Mouse (Mus musculus) adrenal gland, postnatal 14 days (tissue): ENCODE results near the gene Gal. TPM values are rescaled to one million over a fixed set of nuclear protein-coding genes. Genes with fewer than 3 reads are reported as not detected.

Source experiments
- DNase-seq: peaks from one replicate; pipeline ENCODE4 v3.0.0; 2021; ENCODE audit warnings: mixed read lengths
- long read RNA-seq, 2 experiments: library from polyadenylated mRNA; stranded (forward); transcript quantifications; one replicate each; pipeline ENCODE4 v2.0.0; 2021
- total RNA-seq: library from RNA; stranded (reverse); gene quantifications from 2 replicates; pipeline ENCODE4 v1.2.3, GENCODE M21; 2021

Gene Gal
- total RNA-seq = 21.5 and 21.9 TPM in 2 replicates
- long read RNA-seq, experiment 1, transcript Gal-202 (6 exons, 788 nt) = major isoform, 35 of 36 reads
- long read RNA-seq, experiment 1, partial matches to known transcripts = 0 of 36 reads
- long read RNA-seq, experiment 1, other reads (novel, unspliced or antisense) = 0 of 36 reads
- long read RNA-seq, experiment 2, transcript Gal-202 (6 exons, 788 nt) = major isoform, 41 of 43 reads
- long read RNA-seq, experiment 2, partial matches to known transcripts = 0 of 43 reads
- long read RNA-seq, experiment 2, other reads (novel, unspliced or antisense) = 0 of 43 reads

DNA sequence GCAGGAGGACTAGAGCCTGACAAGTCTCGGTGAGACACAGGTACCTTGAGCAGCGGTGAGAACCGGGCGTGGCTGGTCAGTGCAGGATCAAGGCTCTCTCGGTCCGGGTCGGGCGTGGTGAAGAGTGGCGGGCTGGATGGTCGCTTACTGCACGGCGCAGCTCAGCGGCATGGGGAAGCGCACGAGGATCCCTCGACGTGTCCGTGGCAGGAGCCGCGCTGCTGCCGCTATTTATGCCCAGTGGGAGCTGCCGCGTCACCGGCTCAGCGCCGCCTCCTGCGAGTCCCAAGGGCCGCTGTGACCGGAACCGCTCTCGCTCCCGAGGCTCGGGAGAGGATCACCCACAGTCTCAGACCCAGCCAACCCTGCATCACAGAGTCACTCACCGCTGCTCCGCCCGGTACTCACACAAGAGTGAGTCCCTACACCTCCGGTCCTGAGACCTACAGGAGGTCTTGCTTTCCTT lies at the start of gene Gal:
Gal (minus strand) TSS at position 277 of the 466 bp plus-strand sequence.
- DNase-seq = peak; percentile 69

DNA sequence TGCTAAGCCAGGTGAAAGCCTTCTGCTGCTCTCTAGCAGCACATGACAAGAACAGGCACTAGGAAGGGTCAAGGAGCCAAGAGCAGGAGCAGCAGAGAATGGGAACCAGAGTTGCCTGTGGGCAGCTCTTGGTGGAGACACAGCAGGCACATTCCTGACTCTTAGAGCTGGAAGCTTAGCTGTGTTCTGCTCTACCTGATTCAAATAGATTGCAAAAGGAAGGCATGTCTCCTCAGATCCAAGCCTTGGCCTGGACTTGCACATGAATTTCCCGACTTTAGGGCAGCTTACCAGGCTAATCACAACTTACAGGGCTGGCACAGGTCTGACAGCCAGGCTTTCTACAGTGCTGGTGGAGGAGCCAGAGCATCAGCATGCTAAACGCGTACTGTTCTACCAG lies 45.6 kb upstream of the Gal start:
- DNase-seq = no peak

DNA sequence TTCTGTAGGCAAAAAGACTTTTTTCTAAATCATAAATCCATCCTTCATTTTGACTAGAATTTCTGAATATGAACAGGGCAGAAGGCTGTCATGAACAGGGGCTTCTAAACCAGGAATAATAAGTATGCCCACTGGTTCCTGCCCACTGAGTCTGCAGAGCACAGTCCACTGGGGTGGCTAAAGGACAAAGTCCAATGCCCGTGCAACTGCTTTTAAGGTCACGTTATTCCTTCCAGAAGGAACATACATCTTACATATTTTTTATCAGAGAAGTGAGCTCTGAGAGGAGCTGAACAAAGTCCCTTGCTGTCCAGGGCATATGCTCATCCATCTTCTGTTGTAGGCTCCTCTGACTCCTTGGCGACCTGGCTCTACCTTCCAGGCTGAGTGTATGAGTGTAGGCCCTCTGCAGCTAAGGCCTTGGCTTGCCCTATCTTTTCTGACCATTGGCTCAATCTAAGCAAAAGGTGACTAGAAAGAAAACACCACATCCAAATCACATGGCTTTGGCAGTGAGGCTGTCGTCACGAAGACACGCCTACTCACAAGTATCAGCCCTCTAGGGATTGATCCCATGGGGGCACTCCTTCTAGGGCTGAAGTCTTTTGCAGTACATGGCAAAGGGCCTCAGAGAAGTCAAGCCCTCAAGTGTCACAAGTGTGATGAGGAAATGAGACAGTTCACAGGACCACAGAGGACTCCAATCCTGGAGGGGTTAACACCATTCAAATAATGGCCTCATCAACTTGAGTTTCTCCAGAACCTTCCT lies 44.2 kb upstream of the Gal start:
- DNase-seq = peak; percentile 71

DNA sequence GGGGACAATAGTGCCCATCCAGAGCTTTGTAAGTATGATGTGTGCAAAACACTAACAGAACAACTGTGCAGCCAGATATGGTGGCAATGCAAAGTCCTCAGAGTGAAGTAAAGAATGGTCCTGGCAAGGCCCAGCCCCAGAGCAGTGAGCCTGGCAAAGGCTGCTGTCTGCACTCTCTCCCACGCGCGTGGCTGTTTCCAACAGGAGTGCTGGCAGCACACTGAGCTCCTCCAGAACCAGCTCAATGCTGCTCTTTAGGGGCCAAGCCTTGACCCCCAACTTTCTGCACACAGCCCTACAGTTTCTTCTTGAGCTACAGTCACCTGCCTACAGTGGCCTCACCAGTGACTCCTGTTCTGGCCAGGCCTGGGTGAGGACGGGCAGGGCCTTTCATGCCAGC lies 43.4 kb upstream of the Gal start:
- no peak for DNase-seq

DNA sequence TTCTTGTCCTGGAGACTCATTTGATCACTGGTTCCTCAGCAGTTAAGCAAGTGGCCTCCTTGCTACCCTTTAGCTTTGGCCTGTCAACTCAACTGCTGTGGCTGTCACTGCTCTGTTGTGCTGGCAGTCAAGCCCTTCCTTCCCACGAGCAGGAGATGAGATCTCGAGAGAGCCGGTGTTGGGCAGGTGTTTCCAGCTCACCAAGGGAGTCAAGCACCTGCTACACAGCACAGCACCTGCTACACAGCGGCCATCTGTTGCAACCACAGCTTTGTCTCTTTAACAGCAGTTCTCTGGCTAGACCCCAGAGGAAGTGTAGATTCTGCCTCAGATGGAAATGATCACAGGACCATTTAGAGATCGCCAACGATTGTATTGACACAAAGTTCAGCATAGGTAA lies 37.3 kb upstream of the Gal start:
- no peak for DNase-seq

DNA sequence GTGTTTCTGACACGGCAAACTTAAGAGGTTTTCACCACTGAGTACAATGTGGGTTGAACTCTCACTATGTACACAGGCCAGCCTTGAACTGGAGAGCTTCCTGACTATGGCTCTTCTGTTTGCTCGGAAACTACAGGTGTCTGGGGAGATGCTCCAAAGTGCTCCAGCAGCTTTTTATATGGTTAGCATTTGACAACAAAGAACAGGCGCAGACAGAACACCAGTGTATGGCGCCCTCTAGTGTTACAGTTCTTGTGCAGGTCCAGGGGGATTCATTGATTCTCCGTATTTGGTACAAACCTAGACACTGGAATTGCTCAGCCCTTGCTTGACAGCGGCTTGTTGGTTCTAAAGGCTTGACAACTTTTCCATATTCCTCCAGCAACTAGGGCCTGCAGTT lies 36.8 kb upstream of the Gal start:
- DNase-seq = peak; percentile 77

DNA sequence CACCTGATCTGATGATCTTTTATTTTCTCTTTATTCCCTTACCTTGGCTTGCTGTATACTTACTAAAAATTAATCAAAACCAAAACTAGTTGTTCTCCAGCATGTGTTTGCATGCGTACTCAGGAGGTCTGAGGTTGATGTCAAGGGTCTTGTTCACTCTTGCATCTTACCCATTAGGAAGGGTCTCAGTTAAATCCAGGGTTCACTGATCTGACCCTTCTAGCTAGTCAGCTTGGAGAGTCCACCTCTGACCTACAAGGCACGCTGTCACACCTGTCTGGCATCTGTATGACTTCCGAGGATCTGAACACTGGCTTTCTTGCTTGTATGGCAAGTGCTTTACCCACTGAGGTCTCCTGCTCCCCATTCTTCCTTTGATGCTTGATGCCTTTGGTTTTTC lies 36.4 kb upstream of the Gal start:
- no peak for DNase-seq

DNA sequence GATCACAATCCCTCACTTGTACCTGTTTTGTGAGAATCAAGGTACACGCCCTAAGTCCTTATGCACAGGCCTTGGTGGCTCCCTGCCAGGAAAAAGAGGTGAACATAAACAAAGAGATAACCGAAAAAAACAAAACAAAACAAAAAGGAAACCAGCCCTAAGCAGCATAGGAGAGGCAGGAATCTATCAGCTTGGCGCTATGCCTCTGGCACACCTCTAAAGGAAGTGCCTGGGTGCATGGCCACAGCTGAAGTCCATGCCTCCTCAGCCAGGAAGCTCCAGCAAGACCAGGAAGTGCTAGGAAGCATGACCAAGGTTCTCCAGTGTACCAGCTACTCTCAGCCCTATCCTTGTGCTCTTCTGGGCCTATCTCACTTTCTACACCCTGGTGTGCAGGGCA lies 34.9 kb upstream of the Gal start:
- no peak for DNase-seq

DNA sequence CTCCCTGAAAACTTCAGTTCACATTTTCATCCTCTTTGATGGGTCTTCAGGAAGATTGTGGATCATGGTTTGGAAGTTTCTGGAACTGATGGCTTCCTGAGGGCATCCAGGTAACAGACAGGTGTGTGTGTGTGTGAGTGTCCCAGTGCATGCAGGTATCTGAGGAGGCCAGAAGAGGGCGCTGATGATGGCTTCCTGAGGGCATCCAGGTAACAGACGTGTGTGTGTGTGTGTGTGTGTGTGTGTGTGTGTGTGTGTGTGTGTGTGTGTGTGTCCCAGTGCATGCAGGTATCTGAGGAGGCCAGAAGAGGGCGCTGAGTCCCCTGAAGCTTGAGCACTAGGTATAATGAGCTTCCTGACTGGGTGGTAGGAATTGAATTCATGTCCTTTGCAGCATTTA lies 33.0 kb upstream of the Gal start:
- no peak for DNase-seq

DNA sequence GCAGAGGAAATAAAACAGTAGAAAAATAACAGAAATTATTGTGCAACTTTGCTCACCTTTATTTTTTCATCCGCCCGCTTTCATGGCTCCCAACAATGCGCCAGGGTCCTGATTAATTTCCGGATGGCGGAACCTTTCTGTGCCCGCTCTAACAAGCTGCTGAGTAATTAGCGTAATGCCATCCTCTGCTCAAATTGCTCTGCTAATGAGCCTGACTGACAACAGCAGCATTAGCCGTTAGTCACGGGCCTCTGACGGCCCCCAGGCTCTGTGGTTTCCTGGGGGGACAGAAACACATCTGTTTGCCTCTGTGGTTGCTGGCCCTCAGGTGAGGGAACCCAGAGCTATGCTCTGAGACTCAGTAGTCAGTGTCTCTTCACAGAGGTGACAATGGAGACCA lies 26.7 kb upstream of the Gal start:
- no peak for DNase-seq

DNA sequence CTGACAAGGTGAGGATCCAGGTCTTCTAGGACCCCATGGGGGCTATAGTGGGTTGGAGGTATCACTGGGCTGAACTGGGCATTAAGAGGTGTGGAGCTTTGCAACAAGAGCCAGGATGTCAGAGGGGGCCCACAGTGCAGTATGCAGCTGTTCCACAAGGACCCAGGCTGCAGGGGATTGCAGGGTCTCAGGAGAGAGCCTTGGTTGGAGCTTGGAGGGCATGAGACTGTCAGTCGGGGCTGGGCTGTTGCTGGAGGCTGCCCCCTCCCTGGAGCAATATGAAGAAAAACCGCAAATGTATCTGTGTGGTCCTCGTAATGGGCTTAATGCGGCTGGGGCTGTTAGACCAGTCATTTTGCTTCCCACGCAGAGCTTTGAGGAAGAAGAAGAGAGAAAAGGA lies 26.3 kb upstream of the Gal start:
- DNase-seq = no peak

DNA sequence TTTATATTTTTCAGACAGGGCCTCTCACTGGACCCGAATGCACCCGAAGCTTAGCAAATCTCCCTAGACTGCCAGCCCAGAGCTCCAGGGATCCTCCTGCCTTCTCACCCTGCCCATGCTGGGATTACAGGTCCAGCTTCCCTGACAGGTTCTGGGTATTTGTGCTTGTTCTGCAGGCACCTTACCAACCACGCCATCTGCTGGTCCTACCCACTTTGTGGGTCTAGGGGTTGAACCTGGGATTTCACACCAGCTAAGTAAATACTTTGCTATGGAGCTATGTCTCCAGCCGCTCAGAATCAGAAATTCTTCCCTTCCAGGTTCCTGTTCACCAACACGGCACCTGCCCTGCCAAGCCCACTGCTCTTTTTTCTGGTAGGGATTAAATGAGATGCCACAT lies 23.6 kb upstream of the Gal start:
- DNase-seq = no peak

DNA sequence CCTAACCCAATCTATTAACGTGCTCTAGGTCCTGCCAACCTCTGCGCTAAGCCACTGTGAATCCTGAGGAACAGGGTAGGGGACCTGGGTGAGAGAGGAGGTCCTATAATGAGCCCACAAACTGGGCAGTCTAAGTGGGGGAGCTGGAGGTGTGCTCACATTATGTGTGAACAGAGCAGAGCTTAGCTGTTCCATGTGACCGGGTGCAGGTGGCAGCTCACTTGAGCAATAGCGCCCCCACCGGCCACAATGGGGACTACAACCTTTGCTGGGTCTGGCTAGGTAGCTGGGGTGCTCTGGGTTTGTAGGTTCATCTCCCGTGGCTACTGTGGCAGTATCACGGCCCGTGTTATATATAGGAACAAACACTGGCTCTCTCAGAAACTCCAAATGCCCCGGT lies 22.5 kb upstream of the Gal start:
- peak; percentile 74 for DNase-seq

DNA sequence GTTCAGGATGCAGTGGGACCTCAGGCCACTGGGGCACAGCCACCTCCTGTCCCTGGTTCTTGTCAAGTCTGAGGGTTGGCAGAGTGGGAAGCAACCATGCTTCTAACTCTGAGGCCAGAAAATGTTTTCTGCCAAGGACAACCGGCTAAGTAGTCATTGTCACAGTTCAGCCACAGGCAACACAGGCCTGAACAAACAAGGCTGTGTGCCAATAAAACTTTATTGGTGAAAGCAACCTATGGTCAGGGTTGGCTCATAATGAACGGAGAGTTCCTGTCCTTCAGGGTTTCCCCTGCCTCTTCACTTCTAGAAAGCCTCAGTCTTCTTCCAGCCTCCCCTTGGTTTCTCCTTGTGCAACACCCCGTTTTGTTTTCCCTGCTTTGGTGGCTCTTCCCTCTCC lies 21.5 kb upstream of the Gal start:
- no peak for DNase-seq

DNA sequence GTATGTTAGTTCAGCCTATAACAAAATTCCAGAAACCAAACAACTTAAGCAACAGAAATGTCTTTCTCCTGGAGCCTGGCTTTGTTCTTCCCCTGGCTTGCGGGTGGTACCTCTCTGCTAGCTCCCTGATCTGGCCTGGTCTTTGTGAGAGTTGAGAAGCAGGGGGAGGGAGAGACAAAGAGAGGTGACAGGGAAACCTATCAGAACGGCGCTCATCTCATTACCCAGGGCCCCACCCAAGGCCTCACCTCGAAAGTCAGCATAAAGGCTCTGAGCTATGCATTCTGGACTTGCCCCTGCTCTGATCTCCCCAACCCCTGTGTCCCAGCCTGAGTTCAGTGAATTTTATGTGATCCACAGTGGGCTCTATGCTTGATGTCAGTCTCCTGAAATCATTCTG lies 20.3 kb upstream of the Gal start:
- no peak for DNase-seq

DNA sequence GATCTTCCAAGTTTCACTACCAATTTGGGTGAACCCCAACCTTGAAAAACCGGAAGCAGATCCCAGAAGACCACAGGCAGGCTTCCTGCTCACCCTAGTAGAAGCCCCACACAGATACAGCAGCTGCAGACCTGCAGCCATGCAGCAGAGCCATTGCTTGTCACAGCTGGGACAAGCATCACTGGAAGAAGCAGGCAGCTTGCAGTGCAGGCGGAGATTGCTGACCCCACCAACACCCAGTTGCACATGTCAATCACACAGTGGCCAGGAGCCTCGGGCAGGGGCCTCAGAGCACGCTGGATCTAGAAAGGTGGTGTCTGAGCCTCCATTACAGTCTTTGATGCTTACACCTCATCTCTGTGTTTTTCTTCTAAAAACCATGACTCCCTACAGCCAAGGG lies 19.8 kb upstream of the Gal start:
- DNase-seq = no peak

DNA sequence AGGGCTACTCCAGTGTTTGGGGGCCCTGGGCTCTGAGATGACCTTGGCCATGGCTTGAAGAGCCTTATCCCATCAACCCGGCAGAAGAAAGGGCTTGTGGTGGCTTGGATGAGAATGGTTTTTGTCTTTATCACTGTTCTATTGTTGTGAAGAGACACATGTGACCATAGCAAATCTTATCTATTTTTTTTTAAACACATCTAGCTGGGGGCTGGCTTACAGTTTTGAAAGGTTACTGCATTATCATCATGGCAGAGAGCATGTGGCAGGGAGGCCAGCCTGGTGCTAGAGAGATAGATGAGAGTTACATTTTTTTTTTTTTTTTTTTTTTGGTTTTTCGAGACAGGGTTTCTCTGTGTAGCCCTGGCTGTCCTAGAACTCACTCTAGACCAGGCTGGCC lies 17.6 kb upstream of the Gal start:
- no peak for DNase-seq

DNA sequence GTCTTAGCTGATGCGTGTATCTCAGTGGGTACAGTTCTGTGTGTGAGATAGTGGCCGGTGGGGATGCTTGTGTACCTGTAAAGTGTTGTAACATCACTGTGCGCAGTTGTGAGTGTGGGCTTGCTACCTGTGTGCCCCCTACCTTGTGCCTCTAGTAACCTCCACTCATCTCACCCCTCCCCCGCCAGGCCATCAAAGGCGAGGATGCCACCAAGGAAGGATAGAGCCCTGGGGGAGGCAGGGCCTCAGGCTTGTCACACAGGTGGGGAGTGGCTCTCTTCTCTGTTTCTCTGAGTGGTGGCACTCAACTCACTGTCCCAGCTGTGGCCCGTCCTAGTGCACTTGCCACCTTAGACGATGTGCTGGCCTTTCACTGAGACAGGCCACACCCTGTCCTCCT lies 16.7 kb upstream of the Gal start:
- no peak for DNase-seq

DNA sequence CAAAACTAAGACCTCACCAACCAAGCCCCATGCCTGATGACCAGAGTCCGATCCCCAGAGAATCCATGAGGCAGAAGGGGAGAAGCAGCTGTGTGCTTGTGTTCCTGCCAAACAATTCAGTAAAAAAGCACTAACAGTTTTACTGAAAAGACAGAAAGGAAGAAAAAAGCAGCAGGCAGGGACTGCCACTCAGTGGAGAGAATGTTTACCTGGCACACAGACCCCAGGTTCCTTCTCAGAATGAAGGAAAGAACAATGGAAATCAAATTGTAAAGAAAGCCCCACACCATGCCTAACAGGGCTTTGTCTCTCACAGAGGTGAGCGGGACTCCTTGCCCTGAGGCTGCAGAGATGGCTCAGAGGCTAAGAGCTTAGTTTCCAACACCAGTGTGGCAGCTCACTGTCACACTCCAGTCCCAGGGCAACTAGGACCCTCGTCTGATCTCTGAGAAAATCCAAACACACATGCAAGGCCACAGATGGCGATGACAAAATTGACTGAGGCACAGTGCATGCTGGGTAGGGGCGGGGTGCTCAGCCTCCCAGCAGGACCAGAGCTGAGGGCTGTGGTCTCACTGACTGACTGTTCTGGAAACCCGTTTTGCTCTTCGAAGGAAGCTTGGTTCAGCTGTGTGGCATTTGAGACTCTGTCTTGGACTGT lies 14.9 kb upstream of the Gal start:
- no peak for DNase-seq

DNA sequence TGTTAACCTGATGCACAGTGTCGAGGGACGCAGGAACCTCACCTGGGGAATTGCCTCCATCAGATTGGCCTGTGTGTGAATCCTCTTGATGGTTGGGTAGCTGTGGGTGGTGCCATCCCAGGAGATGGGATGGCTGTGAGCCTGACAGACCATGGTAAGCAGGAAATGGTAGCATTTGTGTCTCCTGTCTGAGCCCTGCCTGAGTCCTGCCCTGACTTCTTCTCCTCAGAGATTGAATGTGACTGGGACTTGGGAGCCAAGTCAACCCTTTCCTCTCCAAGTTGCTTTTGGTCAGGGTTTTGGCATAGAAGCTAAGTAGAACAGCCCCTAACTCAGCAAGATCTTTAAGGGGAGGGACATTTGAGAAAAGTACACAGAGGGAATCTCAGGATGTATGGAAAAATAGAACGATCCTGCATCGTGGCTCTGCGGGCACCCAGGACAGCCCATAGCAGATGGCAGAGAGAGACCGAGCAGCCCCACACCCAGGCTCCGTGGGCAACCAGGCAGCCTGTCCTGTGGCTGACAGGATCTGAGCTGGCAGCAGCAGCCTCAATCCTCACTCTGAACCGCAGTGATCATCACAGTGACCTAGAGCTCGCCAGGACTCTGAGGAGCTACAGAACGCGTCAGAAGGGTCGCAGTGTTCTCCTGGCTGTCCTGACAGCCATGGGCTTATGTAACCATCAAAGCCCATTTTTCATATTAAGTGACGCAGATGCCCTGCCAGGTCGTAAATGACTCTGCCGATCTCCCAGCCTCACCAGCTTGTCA lies 13.9 kb upstream of the Gal start:
- DNase-seq = no peak

DNA sequence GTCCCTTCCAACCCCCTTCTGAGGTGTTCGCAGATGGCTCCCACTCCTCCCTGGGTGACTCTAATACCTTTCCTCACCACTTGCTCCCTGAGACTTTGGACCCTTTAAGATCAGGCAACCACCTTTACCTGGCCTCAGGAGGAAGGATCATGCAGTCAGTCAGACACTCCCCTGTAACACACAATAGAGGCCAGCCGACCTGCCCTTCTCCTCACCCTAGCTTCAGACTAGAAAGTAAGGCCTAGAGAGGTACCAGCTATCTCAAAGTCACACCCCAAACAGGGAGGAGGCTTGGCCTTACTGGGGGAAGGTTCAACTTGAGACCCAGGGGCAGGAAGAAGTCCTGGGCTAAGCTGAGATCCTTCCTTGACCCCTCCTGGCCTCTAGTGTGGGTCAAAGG lies 9.9 kb upstream of the Gal start:
- DNase-seq = no peak

DNA sequence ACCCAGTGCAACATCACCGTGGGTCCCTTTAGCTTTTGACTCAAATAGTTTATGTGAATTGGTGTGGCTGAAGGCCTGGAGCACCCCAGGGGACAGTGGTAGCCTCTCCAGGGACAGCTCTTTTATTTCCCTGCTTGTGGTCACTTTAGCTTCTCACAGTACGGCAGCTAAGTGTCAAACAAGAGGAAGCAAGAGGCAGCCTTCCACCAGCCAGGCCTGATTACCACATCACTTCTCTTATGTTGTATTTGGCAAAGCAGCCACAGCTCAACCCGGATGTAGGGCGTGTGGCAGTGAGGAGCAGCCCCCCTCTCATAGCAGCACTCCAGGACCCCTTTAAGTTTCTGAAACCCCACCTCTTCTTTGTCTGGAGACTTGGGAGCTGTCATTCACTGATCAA lies 8.6 kb upstream of the Gal start:
- DNase-seq = no peak

DNA sequence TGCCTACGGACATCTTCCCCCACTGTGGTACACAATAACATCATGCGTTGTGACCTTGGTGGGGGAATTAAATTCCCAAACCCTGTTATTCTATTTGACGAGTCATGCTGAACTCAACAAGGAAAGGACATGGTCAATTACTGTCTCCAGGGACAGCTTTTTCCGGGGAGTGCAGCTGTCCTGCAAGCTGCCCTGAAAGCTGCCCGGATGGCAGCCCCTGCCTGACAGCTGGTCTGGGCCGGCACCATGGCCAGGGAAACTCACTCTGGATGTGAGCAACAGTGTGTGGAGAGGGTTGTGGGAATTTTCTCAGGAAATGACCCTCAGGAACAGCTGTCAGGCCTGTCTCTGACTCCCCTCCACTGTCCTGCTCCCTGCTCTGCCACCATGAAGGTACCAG lies 8.1 kb upstream of the Gal start:
- no peak for DNase-seq
